Mouse (Mus musculus): Measurements from ENCODE around the gene Wdr62. TPM values are rescaled to one million over a fixed set of nuclear protein-coding genes. Genes with fewer than 3 reads are reported as not detected.

The Wdr62 gene
- polyA plus RNA-seq, 1 experiment from 2014 or later = 11.8 TPM

DNA sequence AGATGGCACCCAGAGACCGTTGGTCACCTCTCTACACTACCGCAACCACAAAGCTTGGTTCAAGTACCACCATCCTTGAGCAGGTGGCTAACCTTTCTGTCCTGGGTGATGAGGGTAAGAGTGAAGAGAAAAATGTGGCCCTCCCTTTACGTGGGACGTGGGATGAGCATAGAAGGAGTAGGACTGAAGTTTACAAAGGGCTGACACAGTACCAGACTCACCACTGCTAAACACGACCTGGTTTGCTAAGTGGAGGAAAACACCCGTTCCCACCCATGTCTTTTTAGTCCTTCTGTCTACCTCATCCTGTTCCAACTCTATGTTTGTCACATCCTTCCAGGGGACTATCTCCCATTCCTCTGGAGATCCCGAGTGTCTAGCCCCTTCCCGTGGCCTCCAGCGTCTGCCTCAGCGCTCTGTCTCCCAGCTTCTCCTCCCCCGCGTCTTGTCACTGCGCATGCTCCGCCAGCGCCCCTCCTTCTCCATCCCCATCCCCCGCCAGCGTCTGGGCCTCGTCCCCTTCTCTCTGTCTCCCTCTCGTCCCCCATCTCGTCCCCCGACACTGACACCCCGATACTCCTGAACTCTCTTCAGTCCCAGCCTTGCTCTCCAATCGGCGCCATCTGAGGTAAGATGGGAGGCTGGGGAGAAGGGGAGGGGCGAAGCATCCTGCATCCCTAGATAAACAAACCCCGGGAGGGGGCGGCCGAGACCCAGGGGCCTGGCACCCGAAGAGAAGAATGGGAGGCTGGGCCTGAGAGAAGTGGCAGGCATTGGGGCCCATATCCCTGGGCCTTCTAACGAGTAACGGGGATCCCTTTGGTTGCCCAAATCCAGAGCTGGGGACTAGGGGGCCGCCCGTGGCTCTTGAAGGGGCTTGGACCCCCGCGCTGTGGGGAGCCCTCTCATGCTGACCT, 11.3 kb upstream of the Wdr62 start, which contains the start of gene Clip3:
Clip3 (plus strand) TSS at position 514 of the 917 bp plus-strand sequence.
- Histone ChIP-seq H3K4me2 (ENCODE audit: low read depth, low read length) (peak within 1 kb of the TSS; percentile 63), H3K9me3 (ENCODE audit: control insufficient read depth, low read length) (no peaks in the 10 kb centered on the region), H3K36me3 (ENCODE audit: control insufficient read depth, insufficient read depth, low read length) (no peaks in the 10 kb centered on the region), H3K4me3 (ENCODE audit: low read length) (peak within 1 kb of the TSS; percentile 61), H3K27me3 (ENCODE audit: control insufficient read depth, insufficient read depth, low read depth, low read length) (no peaks in the 10 kb centered on the region), H3K9ac (ENCODE audit: low read length) (peak within 1 kb of the TSS; percentile 70), H3K4me1 (replicated peaks; ENCODE audit: control insufficient read depth, insufficient read depth, low read length) (no peaks in the 10 kb centered on the region; the same call in 1 of the 2 replicates), H3K27ac (ENCODE audit: low read length) (no peak within 1 kb of the TSS)
- peak; percentile 83 for ATAC-seq (ENCODE audit: low read depth)
- 6% methylated on average over 35 of the region's 35 CpGs for WGBS

DNA sequence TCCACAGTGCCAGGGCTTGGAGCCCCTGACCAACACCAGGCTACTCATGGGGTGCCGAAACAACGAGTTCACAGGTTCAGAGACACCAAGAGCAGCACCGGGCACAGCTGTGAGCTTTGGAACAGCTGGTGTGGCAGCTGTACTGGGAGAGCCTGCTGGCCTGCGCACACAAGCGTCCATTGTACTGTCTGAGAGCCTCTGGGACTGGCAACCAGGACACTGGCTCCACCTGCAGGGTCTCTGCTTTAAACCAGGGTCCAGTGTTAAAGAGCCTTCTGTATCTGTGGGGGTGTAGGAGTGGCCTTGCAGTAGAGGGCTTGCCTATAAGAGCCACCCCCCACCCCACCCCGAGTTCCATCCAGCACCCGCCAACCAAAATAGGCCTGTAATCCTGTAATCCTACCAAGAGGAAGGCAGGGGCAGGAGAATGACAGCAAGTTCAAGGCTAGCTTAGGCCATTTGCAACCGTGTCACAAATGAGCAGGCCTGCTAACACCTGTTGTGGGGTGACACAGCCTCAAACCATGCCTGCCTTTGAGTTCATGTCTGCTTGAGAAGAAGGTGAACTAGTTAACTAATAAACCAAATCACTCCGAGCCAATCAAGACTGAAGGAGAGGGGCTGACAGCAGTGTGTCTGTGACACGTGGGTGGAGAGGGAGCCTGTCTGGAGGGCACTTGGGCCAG, 9.6 kb upstream of the Wdr62 start:
- H3K4me3 ChIP-seq (ENCODE audit: low read length) = no peak overlapping the region
- 56% methylated on average over 10 of the region's 10 CpGs for WGBS
- no peak overlapping the region for H3K27ac ChIP-seq (ENCODE audit: low read length)
- no peak for ATAC-seq (ENCODE audit: low read depth)
- H3K4me2 ChIP-seq (ENCODE audit: low read depth, low read length) = no peak overlapping the region
- no peaks in the 10 kb centered on the region for H3K36me3 ChIP-seq (ENCODE audit: control insufficient read depth, insufficient read depth, low read length)
- no peak overlapping the region for H3K9ac ChIP-seq (ENCODE audit: low read length)
- no peaks in the 10 kb centered on the region; the same call in 1 of the 2 replicates for H3K4me1 ChIP-seq (replicated peaks; ENCODE audit: control insufficient read depth, insufficient read depth, low read length)
- H3K27me3 ChIP-seq (ENCODE audit: control insufficient read depth, insufficient read depth, low read depth, low read length) = no peaks in the 10 kb centered on the region
- H3K9me3 ChIP-seq (ENCODE audit: control insufficient read depth, low read length) = no peaks in the 10 kb centered on the region

DNA sequence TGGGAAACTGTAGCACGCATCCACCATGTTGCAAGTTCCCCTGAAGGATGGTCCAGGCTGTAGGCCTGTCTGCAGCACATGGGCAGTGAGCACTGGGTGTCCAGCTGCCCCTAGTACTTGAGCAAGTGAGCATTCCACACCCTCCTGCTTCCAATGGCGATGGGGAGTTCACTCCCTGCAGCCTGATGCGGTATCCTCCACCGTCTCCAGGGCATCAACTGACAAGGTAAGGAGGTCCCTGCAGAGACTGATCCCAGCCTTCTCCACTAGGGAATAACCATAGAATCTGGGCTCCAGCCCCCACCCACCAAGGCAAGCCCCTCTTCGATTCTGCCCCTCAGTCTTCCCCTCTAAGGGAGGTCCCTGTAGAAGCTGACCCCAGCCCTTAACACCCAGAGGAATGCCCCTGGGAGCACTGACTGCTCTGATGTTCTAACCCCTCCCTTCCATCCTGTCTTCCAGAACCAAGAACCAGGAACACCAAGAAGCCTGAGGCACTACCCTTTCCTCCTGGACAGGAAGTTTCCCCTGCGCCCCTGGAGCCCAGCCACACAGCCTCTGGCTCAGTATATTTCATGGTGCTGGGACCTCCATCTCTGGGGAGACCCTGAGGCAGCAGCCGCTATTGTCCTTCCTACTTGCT, 9.0 kb upstream of the Wdr62 start:
- ATAC-seq (ENCODE audit: low read depth) = no peak
- H3K4me3 ChIP-seq (ENCODE audit: low read length) = no peak overlapping the region
- H3K9ac ChIP-seq (ENCODE audit: low read length) = no peak overlapping the region
- H3K27me3 ChIP-seq (ENCODE audit: control insufficient read depth, insufficient read depth, low read depth, low read length) = no peaks in the 10 kb centered on the region
- no peaks in the 10 kb centered on the region for H3K36me3 ChIP-seq (ENCODE audit: control insufficient read depth, insufficient read depth, low read length)
- H3K27ac ChIP-seq (ENCODE audit: low read length) = no peak overlapping the region
- H3K4me1 ChIP-seq (replicated peaks; ENCODE audit: control insufficient read depth, insufficient read depth, low read length) = no peaks in the 10 kb centered on the region; the same call in 1 of the 2 replicates
- WGBS = 67% methylated on average over 7 of the region's 7 CpGs
- no peaks in the 10 kb centered on the region for H3K9me3 ChIP-seq (ENCODE audit: control insufficient read depth, low read length)
- no peak overlapping the region for H3K4me2 ChIP-seq (ENCODE audit: low read depth, low read length)

DNA sequence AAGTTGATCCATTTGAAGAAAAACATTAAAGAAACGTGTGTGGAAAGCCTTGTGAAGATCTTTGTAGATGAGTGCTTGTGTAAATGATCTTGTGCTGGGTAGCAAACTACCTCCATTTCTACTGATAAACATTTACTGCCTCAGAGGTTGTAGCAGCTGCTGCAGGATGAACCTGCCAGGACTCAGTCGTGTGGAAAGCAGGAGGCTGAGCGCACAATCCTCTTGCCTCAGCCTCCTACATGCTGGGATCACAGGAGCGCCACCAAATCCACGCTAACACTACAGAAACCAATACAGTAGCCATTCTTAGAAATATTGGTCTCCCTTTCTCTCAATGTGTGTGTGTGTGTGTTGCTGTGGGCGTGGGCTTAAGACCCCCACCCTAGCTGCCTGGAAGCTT, 7.8 kb upstream of the Wdr62 start:
- H3K9me3 ChIP-seq (ENCODE audit: control insufficient read depth, low read length) = no peaks in the 10 kb centered on the region
- H3K36me3 ChIP-seq (ENCODE audit: control insufficient read depth, insufficient read depth, low read length) = no peaks in the 10 kb centered on the region
- no peaks in the 10 kb centered on the region for H3K27me3 ChIP-seq (ENCODE audit: control insufficient read depth, insufficient read depth, low read depth, low read length)
- 63% methylated on average over 6 of the region's 6 CpGs for WGBS
- no peak overlapping the region for H3K27ac ChIP-seq (ENCODE audit: low read length)
- H3K9ac ChIP-seq (ENCODE audit: low read length) = no peak overlapping the region
- no peak overlapping the region for H3K4me3 ChIP-seq (ENCODE audit: low read length)
- no peak for ATAC-seq (ENCODE audit: low read depth)
- H3K4me1 ChIP-seq (replicated peaks; ENCODE audit: control insufficient read depth, insufficient read depth, low read length) = no peaks in the 10 kb centered on the region; the same call in 1 of the 2 replicates
- no peak overlapping the region for H3K4me2 ChIP-seq (ENCODE audit: low read depth, low read length)

DNA sequence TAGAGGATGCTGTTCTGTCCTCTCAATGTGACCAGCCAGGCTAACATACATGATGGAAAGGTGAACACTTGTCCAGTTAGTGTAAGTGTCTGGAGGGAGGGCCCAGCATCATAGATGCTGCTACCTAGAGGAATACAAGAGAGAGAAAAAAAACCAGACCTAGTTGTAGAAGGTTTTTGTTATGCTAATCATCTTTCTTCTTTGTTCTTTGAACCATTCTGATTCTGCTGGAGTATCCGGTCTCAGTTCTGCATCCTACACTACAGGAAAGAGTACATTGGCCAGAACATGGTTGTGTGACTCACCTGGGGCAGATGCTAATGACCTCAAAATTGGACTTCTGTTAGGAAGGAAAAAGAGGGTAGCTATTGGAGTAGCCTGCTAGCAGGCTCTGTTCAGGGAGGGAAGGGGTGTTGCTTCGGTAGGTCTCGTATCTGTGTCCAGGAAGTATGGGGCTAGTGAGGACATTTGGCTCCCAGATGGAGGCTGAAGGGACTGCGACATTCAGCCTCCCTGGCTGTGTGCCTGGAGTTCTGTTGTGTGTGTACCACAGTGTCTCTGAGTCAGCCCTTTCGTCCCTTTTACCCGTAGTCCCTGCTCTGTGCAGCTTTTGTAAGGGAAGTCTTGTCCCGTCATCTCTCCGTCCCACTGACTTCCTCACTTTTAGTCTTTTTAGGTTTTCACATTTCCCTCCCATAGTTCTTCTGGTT, 6.6 kb upstream of the Wdr62 start:
- no peak overlapping the region for H3K4me2 ChIP-seq (ENCODE audit: low read depth, low read length)
- H3K9ac ChIP-seq (ENCODE audit: low read length) = no peak overlapping the region
- H3K27me3 ChIP-seq (ENCODE audit: control insufficient read depth, insufficient read depth, low read depth, low read length) = no peaks in the 10 kb centered on the region
- no peaks in the 10 kb centered on the region; the same call in 1 of the 2 replicates for H3K4me1 ChIP-seq (replicated peaks; ENCODE audit: control insufficient read depth, insufficient read depth, low read length)
- no peaks in the 10 kb centered on the region for H3K36me3 ChIP-seq (ENCODE audit: control insufficient read depth, insufficient read depth, low read length)
- no peak overlapping the region for H3K27ac ChIP-seq (ENCODE audit: low read length)
- no peaks in the 10 kb centered on the region for H3K9me3 ChIP-seq (ENCODE audit: control insufficient read depth, low read length)
- peak; percentile 29 for ATAC-seq (ENCODE audit: low read depth)
- WGBS = 51% methylated on average over 8 of the region's 8 CpGs
- no peak overlapping the region for H3K4me3 ChIP-seq (ENCODE audit: low read length)

DNA sequence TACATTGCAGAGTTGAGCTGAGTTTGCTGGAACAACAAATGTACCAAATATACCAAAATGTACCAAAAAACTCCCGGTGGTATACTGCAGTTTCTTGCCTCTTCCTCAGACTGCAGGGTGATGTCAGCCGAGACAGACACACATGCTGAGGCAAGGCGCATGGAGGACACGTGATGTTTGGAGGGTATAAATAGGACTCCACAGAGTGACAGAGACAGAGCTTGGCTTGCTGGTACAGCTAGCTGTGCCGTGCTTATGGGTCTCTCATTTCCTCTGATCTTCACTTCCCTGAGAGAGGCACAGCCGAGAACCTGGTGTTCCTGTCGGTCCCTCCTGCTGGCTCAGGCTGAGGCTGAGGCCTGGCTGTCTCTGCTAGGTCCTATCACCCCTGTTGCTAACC, 2.5 kb upstream of the Wdr62 start:
- no peak overlapping the region for H3K4me2 ChIP-seq (ENCODE audit: low read depth, low read length)
- H3K27me3 ChIP-seq (ENCODE audit: control insufficient read depth, insufficient read depth, low read depth, low read length) = no peaks in the 10 kb centered on the region
- no peak overlapping the region for H3K27ac ChIP-seq (ENCODE audit: low read length)
- peaks cover 10% of the 10 kb centered on the region for H3K4me1 ChIP-seq (replicated peaks; ENCODE audit: control insufficient read depth, insufficient read depth, low read length)
- H3K9ac ChIP-seq (ENCODE audit: low read length) = no peak overlapping the region
- 71% methylated on average over 7 of the region's 7 CpGs for WGBS
- ATAC-seq (ENCODE audit: low read depth) = no peak
- H3K36me3 ChIP-seq (ENCODE audit: control insufficient read depth, insufficient read depth, low read length) = no peaks in the 10 kb centered on the region
- H3K9me3 ChIP-seq (ENCODE audit: control insufficient read depth, low read length) = no peaks in the 10 kb centered on the region
- no peak overlapping the region for H3K4me3 ChIP-seq (ENCODE audit: low read length)

DNA sequence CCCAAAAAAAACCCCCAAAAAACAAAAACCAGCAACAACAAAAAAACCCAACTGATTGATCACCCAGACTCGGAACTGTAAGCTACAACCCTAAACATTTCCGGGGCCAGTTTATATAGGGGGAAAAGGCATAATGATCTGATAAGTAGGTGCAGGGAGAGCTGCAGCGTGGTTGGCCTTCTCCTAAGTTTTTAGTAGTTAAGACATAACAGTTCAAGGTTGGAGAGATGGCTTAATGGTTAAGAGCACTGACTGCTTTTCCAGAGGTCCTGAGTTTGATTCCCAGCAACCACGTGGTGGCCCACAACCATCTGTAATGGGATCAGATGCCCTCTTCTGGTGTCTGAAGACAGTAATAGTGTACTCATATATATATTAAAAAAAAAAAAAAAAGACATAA, 1.3 kb upstream of the Wdr62 start:
- ATAC-seq (ENCODE audit: low read depth) = no peak
- no peaks in the 10 kb centered on the region for H3K9me3 ChIP-seq (ENCODE audit: control insufficient read depth, low read length)
- H3K4me2 ChIP-seq (ENCODE audit: low read depth, low read length) = peak overlapping the region; percentile 97; the same call in 1 of the 2 replicates
- H3K4me1 ChIP-seq (replicated peaks; ENCODE audit: control insufficient read depth, insufficient read depth, low read length) = peaks cover 10% of the 10 kb centered on the region
- peak overlapping the region; percentile 99 for H3K27ac ChIP-seq (ENCODE audit: low read length)
- 57% methylated on average over 4 of the region's 4 CpGs for WGBS
- no peaks in the 10 kb centered on the region for H3K36me3 ChIP-seq (ENCODE audit: control insufficient read depth, insufficient read depth, low read length)
- no peak overlapping the region for H3K4me3 ChIP-seq (ENCODE audit: low read length)
- no peak overlapping the region for H3K9ac ChIP-seq (ENCODE audit: low read length)
- no peaks in the 10 kb centered on the region for H3K27me3 ChIP-seq (ENCODE audit: control insufficient read depth, insufficient read depth, low read depth, low read length)

DNA sequence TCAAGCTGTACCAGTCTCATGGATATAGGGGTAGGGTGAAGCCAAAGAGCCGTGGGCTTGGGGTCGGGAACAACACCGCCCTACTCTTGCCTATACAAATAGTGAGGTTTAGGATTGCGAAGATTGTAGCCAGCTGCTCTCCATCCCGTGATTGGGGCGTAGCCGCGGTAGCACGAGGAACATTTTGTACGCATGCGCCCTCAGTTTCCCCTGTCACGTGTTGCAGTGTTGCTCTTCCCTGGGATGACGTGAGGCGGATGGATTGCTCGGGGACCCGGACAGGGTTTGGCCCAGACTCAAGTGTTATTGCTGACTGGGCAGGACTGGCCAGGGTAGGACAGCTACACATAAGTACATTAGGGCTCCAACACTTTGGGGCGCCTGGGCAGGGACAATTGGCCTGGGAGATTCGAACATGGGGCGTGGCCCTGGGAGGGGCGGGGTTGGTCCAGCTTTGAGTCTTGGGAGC, 485 bp upstream of the Wdr62 start:
- Histone ChIP-seq H3K27ac (ENCODE audit: low read length) (peak overlapping the region; percentile 99), H3K4me2 (ENCODE audit: low read depth, low read length) (peak overlapping the region; percentile 97), H3K4me3 (ENCODE audit: low read length) (peak overlapping the region; percentile 90), H3K27me3 (ENCODE audit: control insufficient read depth, insufficient read depth, low read depth, low read length) (no peaks in the 10 kb centered on the region), H3K9me3 (ENCODE audit: control insufficient read depth, low read length) (no peaks in the 10 kb centered on the region), H3K4me1 (replicated peaks; ENCODE audit: control insufficient read depth, insufficient read depth, low read length) (peaks cover 10% of the 10 kb centered on the region), H3K36me3 (ENCODE audit: control insufficient read depth, insufficient read depth, low read length) (no peaks in the 10 kb centered on the region), H3K9ac (ENCODE audit: low read length) (peak overlapping the region; percentile 75)
- peak; percentile 92 for ATAC-seq (ENCODE audit: low read depth)
- 0% methylated on average over 20 of the region's 20 CpGs for WGBS
